ENCODE assay signal across 8 mouse cellular contexts in genomic region chr2:33870369-33871180, GRCm38 (mm10). TPM values are rescaled to one million over a fixed set of nuclear protein-coding genes. Genes with fewer than 3 reads are reported as not detected.
DNase-seq lines count a peak whose midpoint lies in the region; ATAC-seq and TF ChIP-seq lines count a peak whose summit lies in the region.

No protein-coding gene starts in this region.

- TF ChIP-seq CTCF in liver, embryonic 14.5 days (IDR thresholded peaks at IDR 0.05; ENCODE audit: low read depth): no peak

- H3K4me2 ChIP-seq in intestine, embryonic 15.5 days (replicated peaks): no peak overlapping the region
- H3K4me2 ChIP-seq in liver, embryonic 14.5 days (ENCODE audit: low read depth): no peak overlapping the region
- no peak overlapping the region for H3K4me2 ChIP-seq in neural tube, embryonic 14.5 days (ENCODE audit: low read depth, low read length)

- ATAC-seq in intestine, embryonic 15.5 days: peak; percentile 59; the same call in 1 of the 2 replicates
- ATAC-seq in liver, embryonic 14.5 days (ENCODE audit: insufficient read depth): peak; percentile 48; the same call in 1 of the 2 replicates
- no peak for ATAC-seq in neural tube, embryonic 14.5 days (ENCODE audit: low read depth)

- WGBS in intestine, embryonic 15.5 days: 51% methylated on average over 17 of the region's 17 CpGs
- 30% methylated on average over 17 of the region's 17 CpGs for WGBS in liver, embryonic 14.5 days (ENCODE audit: insufficient replicate concordance)
- 56% methylated on average over 17 of the region's 17 CpGs for WGBS in neural tube, embryonic 14.5 days

- H3K9ac ChIP-seq in intestine, embryonic 15.5 days: no peak overlapping the region
- no peak overlapping the region for H3K9ac ChIP-seq in liver, embryonic 14.5 days (replicated peaks)
- H3K9ac ChIP-seq in neural tube, embryonic 14.5 days (replicated peaks; ENCODE audit: low read depth, low read length): no peak overlapping the region

- TF ChIP-seq EP300 in liver, embryonic 14.5 days (IDR thresholded peaks at IDR 0.05; ENCODE audit: low read depth): no peak

- H3K27me3 ChIP-seq in intestine, embryonic 15.5 days (replicated peaks): no peaks in the 10 kb centered on the region
- H3K27me3 ChIP-seq in liver, embryonic 14.5 days (ENCODE audit: control insufficient read depth, insufficient read depth, low read length): no peaks in the 10 kb centered on the region
- H3K27me3 ChIP-seq in neural tube, embryonic 14.5 days (ENCODE audit: control insufficient read depth, insufficient read depth, low read length): no peaks in the 10 kb centered on the region

- H3K4me3 ChIP-seq in intestine, embryonic 15.5 days (replicated peaks): no peak overlapping the region
- no peak overlapping the region for H3K4me3 ChIP-seq in liver, embryonic 14.5 days (ENCODE audit: insufficient read depth in 1 of 2, low read depth in 2 of 2, low read length in 2 of 2)
- no peak overlapping the region for H3K4me3 ChIP-seq in neural tube, embryonic 14.5 days (ENCODE audit: low read depth, low read length)

- H3K4me1 ChIP-seq in intestine, embryonic 15.5 days (replicated peaks): peaks cover 30% of the 10 kb centered on the region
- peaks cover 14 to 31% of the 10 kb centered on the region in 2 experiments for H3K4me1 ChIP-seq in liver, embryonic 14.5 days (replicated peaks; ENCODE audit: control insufficient read depth in 2 of 2, insufficient read depth in 2 of 2, low read length in 1 of 2)
- H3K4me1 ChIP-seq in neural tube, embryonic 14.5 days (ENCODE audit: control insufficient read depth, insufficient read depth, low read length): peaks cover 14% of the 10 kb centered on the region

- H3K36me3 ChIP-seq in intestine, embryonic 15.5 days: 0 out of 2 replicates have a peak, but pooled peaks cover 3% of the 10 kb centered on the region
- peaks cover 2% of the 10 kb centered on the region; the same call in 1 of the 2 replicates for H3K36me3 ChIP-seq in liver, embryonic 14.5 days (replicated peaks; ENCODE audit: control insufficient read depth, insufficient read depth, low read depth)
- peaks cover 16% of the 10 kb centered on the region for H3K36me3 ChIP-seq in neural tube, embryonic 14.5 days (ENCODE audit: control insufficient read depth, insufficient read depth, low read length)

- DNase-seq in left cerebral cortex, postnatal 25 days (ENCODE audit: low spot score in 2 of 2): peak; percentile 30 to 58
- no peak for DNase-seq in left cerebral cortex, postnatal 4 days
- peak; percentile 72 for DNase-seq in gastrocnemius, postnatal 14 days
- no peak for DNase-seq in liver, embryonic 14.5 days (ENCODE audit: low read depth in 3 of 3, low spot score in 3 of 3)
- no peak for DNase-seq in cerebellum, postnatal 25 days
- DNase-seq in urinary bladder, adult 2 months (ENCODE audit: low spot score): no peak

- peak overlapping the region; percentile 52 for H3K27ac ChIP-seq in intestine, embryonic 15.5 days
- H3K27ac ChIP-seq in liver, embryonic 14.5 days: no peak overlapping the region; the same call in 1 of the 2 replicates
- peak overlapping the region; percentile 45 for H3K27ac ChIP-seq in neural tube, embryonic 14.5 days (ENCODE audit: low read depth, low read length)

- intact Hi-C loops in left cerebral cortex, postnatal 25 days (cut with DNase I): no loop called here
- intact Hi-C loops in left cerebral cortex, postnatal 4 days (cut with DNase I): no loop called here
- intact Hi-C loops in gastrocnemius, postnatal 14 days (cut with DNase I; ENCODE audit: low total_unique reads): no loop called here

- H3K9me3 ChIP-seq in intestine, embryonic 15.5 days: no peaks in the 10 kb centered on the region
- no peaks in the 10 kb centered on the region for H3K9me3 ChIP-seq in liver, embryonic 14.5 days (ENCODE audit: control insufficient read depth, low read length)
- H3K9me3 ChIP-seq in neural tube, embryonic 14.5 days (ENCODE audit: control insufficient read depth, low read length): no peaks in the 10 kb centered on the region

RNA-seq across cellular contexts. Expression of gene Mvb12b, which starts 17.2 kb away (rescaled TPM):
- 10 to 100 TPM; 83.9 to 86.7 TPM for total RNA-seq in left cerebral cortex, postnatal 25 days (2021)
- total RNA-seq in left cerebral cortex, postnatal 4 days (2021): 100 to 1,000 TPM; 142 to 149 TPM
- 10 to 100 TPM; 14.9 to 20.7 TPM for total RNA-seq in gastrocnemius, postnatal 14 days (2021)
- 12.8 and 15.7 TPM in 2 replicates for polyA plus RNA-seq in intestine, embryonic 15.5 days (2015; fragmentation: Nextera tagmentation; extraction: Ambion mirVana)
- polyA plus RNA-seq in liver, embryonic 14.5 days (2012; rRNA removed): 6.6 and 6.9 TPM in 2 replicates
- polyA plus RNA-seq in liver, embryonic 14.5 days (2014; fragmentation: Nextera tagmentation; extraction: Ambion mirVana): 8.3 and 11.3 TPM in 2 replicates
- 54.0 and 56.8 TPM in 2 replicates for polyA plus RNA-seq in neural tube, embryonic 14.5 days (2014; fragmentation: Nextera tagmentation; extraction: Ambion mirVana)
- polyA plus RNA-seq in urinary bladder, adult 2 months (2012; rRNA removed): 15.1 and 21.0 TPM in 2 replicates

Comparison
In these comparisons a context has a peak if more than half of its experiments do, and no peak if none do; other contexts are left out.
1. DNase-seq: peak in left cerebral cortex, postnatal 25 days (2 of 2) and gastrocnemius, postnatal 14 days (single experiment); none in left cerebral cortex, postnatal 4 days (single experiment), liver, embryonic 14.5 days (0 of 3), cerebellum, postnatal 25 days (0 of 2) and urinary bladder, adult 2 months (single experiment).